Mouse (Mus musculus) thymus, adult 2 months (tissue): Measurements from ENCODE around the gene Cntn1. TPM values are rescaled to one million over a fixed set of nuclear protein-coding genes. Genes with fewer than 3 reads are reported as not detected.
"Not testable (repeated sequence)": the region's sequence is repeated elsewhere in the genome, so short reads cannot be mapped to it uniquely, and the experiment has no call there.

Experiments used
- DNase-seq: peaks from one replicate; pipeline ENCODE4 v3.0.0; 2021
- H3K27ac ChIP-seq: fragments of 200-500 bp; 2 replicates; pipeline ENCODE4 v1.5.1; 2012; ENCODE audit warnings: low read length, control low read depth; ENCODE audit not compliant: control insufficient read depth, insufficient read depth
- H3K27me3 ChIP-seq: fragments of 200-500 bp; 2 replicates; pipeline ENCODE4 v1.6.1; 2012; ENCODE audit warnings: mild to moderate bottlenecking, low read length, moderate library complexity, mixed read lengths; ENCODE audit not compliant: control insufficient read depth, insufficient read depth
- H3K36me3 ChIP-seq: fragments of 200-500 bp; 2 replicates; pipeline ENCODE4 v1.6.1; 2012; ENCODE audit warnings: mild to moderate bottlenecking, low read length, moderate library complexity; ENCODE audit not compliant: control insufficient read depth, insufficient read depth
- H3K4me1 ChIP-seq: fragments of 200-500 bp; replicated peaks from 2 replicates; pipeline ENCODE4 v1.6.1; 2012; ENCODE audit warnings: low read length; ENCODE audit not compliant: control insufficient read depth, insufficient read depth
- H3K4me3 ChIP-seq: fragments of 200-500 bp; 2 replicates; pipeline ENCODE4 v1.5.1; 2012; ENCODE audit warnings: mild to moderate bottlenecking, low read length, control low read depth, moderate library complexity; ENCODE audit not compliant: control insufficient read depth, insufficient read depth
- CTCF ChIP-seq: fragments of 200-500 bp; IDR thresholded peaks from 2 replicates; pipeline ENCODE4 v1.5.1; 2012; ENCODE audit warnings: mild to moderate bottlenecking, control low read depth, low read length, moderate library complexity, borderline replicate concordance; ENCODE audit not compliant: control insufficient read depth, poor library complexity, insufficient read depth; ENCODE audit errors: extremely low read depth
- POLR2A ChIP-seq: fragments of 200-500 bp; IDR thresholded peaks from 2 replicates; pipeline ENCODE4 v1.6.1; 2012; ENCODE audit warnings: mild to moderate bottlenecking, low read length, control low read depth, moderate library complexity; ENCODE audit not compliant: control insufficient read depth, poor library complexity, insufficient read depth; ENCODE audit errors: extremely low read depth
- WGBS: fragments of 180-500 bp; shearing (Covaris S2); methylation state at CpG from one replicate; pipeline ENCODE4 v1.1.7; 2018; 5-methylcytosine and 5-hydroxymethylcytosine counted together
- polyA plus RNA-seq: library from polyadenylated mRNA; depleted of rRNA; stranded (reverse); fragments of >200 nt; gene quantifications from 2 replicates; pipeline ENCODE4 v1.2.3, GENCODE M21; 2012; rRNA removed

Cntn1 gene
- polyA plus RNA-seq, 1 experiment = 0.23 TPM

DNA sequence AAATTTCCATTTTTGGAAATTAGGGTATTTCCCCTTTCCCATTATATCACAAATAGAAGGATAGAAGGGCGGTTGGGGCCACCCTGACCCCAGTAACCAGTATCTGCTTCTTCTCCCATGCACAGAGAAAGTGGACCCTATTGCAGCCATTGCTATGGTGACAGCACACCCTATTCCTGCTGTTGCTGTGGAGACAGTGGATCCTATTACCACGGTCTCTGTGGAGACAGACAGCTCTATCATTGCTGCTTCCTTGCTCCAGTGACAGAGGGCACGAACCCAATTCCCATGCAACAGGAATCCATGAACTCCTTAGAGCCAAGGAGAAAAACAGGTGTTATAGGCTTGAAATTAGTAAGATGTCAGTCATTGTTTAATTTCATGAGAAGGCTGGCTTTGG is 296.9 kb downstream of the Cntn1 start:
- 77% methylated on average over 3 of the region's 3 CpGs for WGBS
- Histone ChIP-seq H3K36me3 (no peaks in the 10 kb centered on the region), H3K27me3 (no peaks in the 10 kb centered on the region), H3K4me3 (no peak overlapping the region), H3K27ac (no peak overlapping the region), H3K4me1 (no peaks in the 10 kb centered on the region)
- TF ChIP-seq POLR2A = no peak
- TF ChIP-seq CTCF = no peak
- DNase-seq = no peak

DNA sequence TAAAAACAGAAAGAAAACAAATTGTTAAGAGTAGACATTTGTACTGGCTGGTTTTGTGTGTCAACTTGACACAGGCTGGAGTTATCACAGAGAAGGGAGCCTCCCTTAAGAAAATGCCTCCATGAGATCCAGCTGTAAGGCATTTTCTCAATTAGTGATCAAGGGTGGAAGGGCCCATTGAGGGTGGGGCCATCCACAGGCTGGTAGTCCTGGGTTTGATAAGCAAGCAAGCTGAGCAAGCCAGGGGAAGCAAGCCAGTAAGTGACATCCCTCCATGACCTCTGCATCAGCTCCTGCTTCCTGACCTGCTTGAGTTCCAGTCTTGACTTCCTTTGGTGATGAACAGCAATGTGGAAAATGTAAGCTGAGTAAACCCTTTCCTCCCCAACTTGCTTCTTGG is 297.5 kb downstream of the Cntn1 start:
- not testable (repeated sequence) for DNase-seq, H3K36me3 ChIP-seq, H3K27ac ChIP-seq, H3K4me1 ChIP-seq, H3K4me3 ChIP-seq, H3K27me3 ChIP-seq

DNA sequence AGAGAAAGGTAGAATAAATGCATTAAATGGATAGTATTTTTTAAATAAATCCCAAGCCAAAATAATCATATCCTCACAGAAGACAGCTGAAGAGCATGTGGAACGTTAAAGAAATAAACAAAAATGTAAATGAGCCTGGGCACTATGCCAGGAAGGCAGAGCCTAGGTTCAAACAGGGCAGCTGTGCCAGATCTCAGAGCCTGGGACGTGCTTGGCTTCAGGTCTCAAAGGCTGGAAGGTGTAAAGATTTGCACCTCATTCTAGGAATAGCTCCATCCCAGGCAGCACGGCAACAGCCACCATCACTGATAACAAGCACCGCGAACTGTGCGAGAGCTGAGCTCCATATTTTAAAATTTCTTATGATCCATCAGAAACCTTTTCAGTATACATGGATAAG is 313.2 kb downstream of the Cntn1 start:
- Histone ChIP-seq H3K36me3 (no peaks in the 10 kb centered on the region), H3K4me1 (no peaks in the 10 kb centered on the region), H3K4me3 (no peak overlapping the region), H3K27ac (no peak overlapping the region), H3K27me3 (no peaks in the 10 kb centered on the region)
- TF ChIP-seq POLR2A (no peak), CTCF (no peak)
- DNase-seq = no peak
- 68% methylated on average over 6 of the region's 6 CpGs for WGBS

DNA sequence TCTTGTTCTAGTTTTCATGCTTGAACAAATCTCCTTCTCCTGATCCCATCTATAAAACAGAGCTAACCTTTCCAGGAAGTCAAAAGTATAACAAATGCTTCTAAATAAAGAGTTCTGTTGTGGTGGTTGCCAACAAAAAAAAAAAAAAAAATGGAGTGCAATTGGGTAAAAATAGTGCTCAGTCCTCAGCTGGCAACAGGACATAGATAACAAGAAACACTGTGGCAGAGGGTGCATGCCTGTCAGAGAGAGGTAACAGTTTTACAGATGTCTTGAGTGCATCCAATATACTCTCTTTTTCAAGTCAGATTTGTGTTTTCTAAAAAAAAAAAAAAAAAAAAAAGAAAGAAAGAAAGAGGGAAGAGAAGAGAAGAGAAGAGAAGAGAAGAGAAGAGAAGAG is 313.6 kb downstream of the Cntn1 start:
- no peaks in the 10 kb centered on the region for H3K4me1 ChIP-seq

More for the DNA sequence above, 313.6 kb downstream of the Cntn1 start:
- Histone ChIP-seq H3K4me3 (no peak overlapping the region), H3K27ac (no peak overlapping the region), H3K27me3 (no peaks in the 10 kb centered on the region), H3K36me3 (no peaks in the 10 kb centered on the region)
- TF ChIP-seq POLR2A (no peak), CTCF (no peak)
- DNase-seq = no peak

Other genes with a start within 250 kb of the Cntn1 start
- 0.18 TPM in 1 of 2 replicates, not detected in the other for gene Smgc, start 212.9 kb upstream of the Cntn1 start, polyA plus RNA-seq